ENCODE assay signal across 12 mouse cellular contexts in genomic region chr12:111119506-111120085, GRCm38 (mm10).
"Had no signal": no experiment of that assay in that cellular context is flagged by ENCODE, and none has a peak within 500 bp of the region (broad histone marks: within the 10 kb centered on the region; RNA-seq: fewer than 3 reads in every experiment).

No protein-coding gene starts in this region.

- DNase-seq: kidney, postnatal 14 days; kidney, postnatal 4 days; layer of hippocampus, adult 9-11 months; liver; lung, adult 2 months; lung, postnatal 14 days; lung, postnatal 4 days; right cerebral cortex, adult 18-20 months; right cerebral cortex, postnatal 14 days; right cerebral cortex, postnatal 4 days; thymus, adult 18-20 months; thymus, postnatal 36 days had no signal
